Mouse (Mus musculus): ENCODE data around the gene Wipf1. TPM values are rescaled to one million over a fixed set of nuclear protein-coding genes. Genes with fewer than 3 reads are reported as not detected.

Gene Wipf1
- total RNA-seq, 2 experiments from 2014 or later: 8.2 to 8.5 TPM

GRCm38 (mm10) chr2:73454682-73455081 lies 74.9 kb downstream of the Wipf1 start:
- DNase-seq (ENCODE audit: low spot score in 2 of 2): no peak
- intact Hi-C loops (cut with DNase I): no loop called here

- DNase-seq (ENCODE audit: low spot score in 2 of 2): no peak
- intact Hi-C loops (cut with DNase I): no loop called here
Observed at GRCm38 (mm10) chr2:73454186-73454585, 75.3 kb downstream of the Wipf1 start.

GRCm38 (mm10) chr2:73453717-73454116 lies 75.8 kb downstream of the Wipf1 start:
- intact Hi-C loops (cut with DNase I): no loop called here
- DNase-seq (ENCODE audit: low spot score in 2 of 2): no peak

GRCm38 (mm10) chr2:73453085-73453484 lies 76.4 kb downstream of the Wipf1 start:
- intact Hi-C loops (cut with DNase I): no loop called here
- no peak for DNase-seq (ENCODE audit: low spot score in 2 of 2)

GRCm38 (mm10) chr2:73452556-73452955 lies 77.0 kb downstream of the Wipf1 start:
- DNase-seq (ENCODE audit: low spot score in 2 of 2): no peak
- intact Hi-C loops (cut with DNase I): no loop called here

- no peak for DNase-seq (ENCODE audit: low spot score in 2 of 2)
- intact Hi-C loops (cut with DNase I): no loop called here
Observed at GRCm38 (mm10) chr2:73451541-73451940, 78.0 kb downstream of the Wipf1 start.

- DNase-seq (ENCODE audit: low spot score in 2 of 2): no peak
- intact Hi-C loops (cut with DNase I): no loop called here
Observed at GRCm38 (mm10) chr2:73450172-73450715, 79.3 kb downstream of the Wipf1 start.

- peak in 1 of 2 experiments; percentile 47 for DNase-seq (ENCODE audit: low spot score in 2 of 2)
- intact Hi-C loops (cut with DNase I): loop anchor here (5.0 kb wide), 1 partner anchor 83 kb away; the partner anchor contains the start of gene Wipf1
Observed at GRCm38 (mm10) chr2:73443985-73444384, 85.5 kb downstream of the Wipf1 start.

GRCm38 (mm10) chr2:73442015-73442414 lies 87.5 kb downstream of the Wipf1 start:
- intact Hi-C loops (cut with DNase I): loop anchor here (5.0 kb wide), 1 partner anchor 85 kb away; the partner anchor contains the start of gene Wipf1
- no peak for DNase-seq (ENCODE audit: low spot score in 2 of 2)

GRCm38 (mm10) chr2:73440319-73440718 lies 89.2 kb downstream of the Wipf1 start:
- intact Hi-C loops (cut with DNase I): loop anchor here (5.0 kb wide), 1 partner anchor 87 kb away; the partner anchor contains the start of gene Wipf1
- DNase-seq (ENCODE audit: low spot score in 2 of 2): no peak

GRCm38 (mm10) chr2:73436976-73437375 lies 92.6 kb downstream of the Wipf1 start:
- intact Hi-C loops (cut with DNase I): no loop called here
- DNase-seq (ENCODE audit: low spot score in 2 of 2): no peak

- DNase-seq (ENCODE audit: low spot score in 2 of 2): no peak
- intact Hi-C loops (cut with DNase I): no loop called here
Observed at GRCm38 (mm10) chr2:73435847-73436246, 93.7 kb downstream of the Wipf1 start.

- DNase-seq (ENCODE audit: low spot score in 2 of 2): no peak
- intact Hi-C loops (cut with DNase I): no loop called here
Observed at GRCm38 (mm10) chr2:73431959-73432396, 97.6 kb downstream of the Wipf1 start.

- DNase-seq (ENCODE audit: low spot score in 2 of 2): peak; percentile 62 to 72
- intact Hi-C loops (cut with DNase I): no loop called here
Observed at GRCm38 (mm10) chr2:73428803-73429468, 100.6 kb downstream of the Wipf1 start.

GRCm38 (mm10) chr2:73427293-73427692 lies 102.2 kb downstream of the Wipf1 start:
- intact Hi-C loops (cut with DNase I): no loop called here
- peak in 1 of 2 experiments; percentile 20 for DNase-seq (ENCODE audit: low spot score in 2 of 2)

GRCm38 (mm10) chr2:73425822-73426221 lies 103.7 kb downstream of the Wipf1 start:
- DNase-seq (ENCODE audit: low spot score in 2 of 2): no peak
- intact Hi-C loops (cut with DNase I): no loop called here

- DNase-seq (ENCODE audit: low spot score in 2 of 2): peak in 1 of 2 experiments; percentile 27
- intact Hi-C loops (cut with DNase I): loop anchor here (10.0 kb wide), 1 partner anchor 255 kb away; no protein-coding TSS in a partner anchor
Observed at GRCm38 (mm10) chr2:73419730-73420129, 109.8 kb downstream of the Wipf1 start.

GRCm38 (mm10) chr2:73419285-73419684 lies 110.2 kb downstream of the Wipf1 start:
- intact Hi-C loops (cut with DNase I): loop anchor here (10.0 kb wide), 1 partner anchor 254 kb away; no protein-coding TSS in a partner anchor
- peak; percentile 19 to 28 for DNase-seq (ENCODE audit: low spot score in 2 of 2)

- no peak for DNase-seq (ENCODE audit: low spot score in 2 of 2)
- intact Hi-C loops (cut with DNase I): loop anchor here (10.0 kb wide), 1 partner anchor 251 kb away; no protein-coding TSS in a partner anchor
Observed at GRCm38 (mm10) chr2:73415892-73416291, 113.6 kb downstream of the Wipf1 start.

GRCm38 (mm10) chr2:73410076-73410475 lies 119.5 kb downstream of the Wipf1 start:
- intact Hi-C loops (cut with DNase I): loop anchor here (10.0 kb wide), 1 partner anchor 245 kb away; no protein-coding TSS in a partner anchor
- no peak for DNase-seq (ENCODE audit: low spot score in 2 of 2)

GRCm38 (mm10) chr2:73407662-73408061 lies 121.9 kb downstream of the Wipf1 start:
- DNase-seq (ENCODE audit: low spot score in 2 of 2): no peak
- intact Hi-C loops (cut with DNase I): no loop called here
